Mouse (Mus musculus) spleen, postnatal 36 days (tissue): ENCODE measurements around the gene Olfr1472.
"Not testable (repeated sequence)": the region's sequence is repeated elsewhere in the genome, so short reads cannot be mapped to it uniquely, and the experiment has no call there.

ENCODE experiments used
- DNase-seq, 2 experiments: peaks; one replicate each; pipeline ENCODE4 v3.0.0; 2022; ENCODE audit warnings: low spot score in 2 of 2, mixed read lengths in 1 of 2

Olfr1472 gene

GRCm38 (mm10) chr19:13455986-13456385, at the start of gene Olfr1472:
TSS of gene Olfr1472 (minus strand) at chr19:13456086.
- no peak for DNase-seq

- no peak for DNase-seq
Measured at GRCm38 (mm10) chr19:13500246-13500645, 44.4 kb upstream of the Olfr1472 start, which contains the start of gene Olfr1477. TSS of gene Olfr1477 (plus strand) at chr19:13500546.

- DNase-seq = no peak
Measured at GRCm38 (mm10) chr19:13480096-13480495, 24.2 kb upstream of the Olfr1472 start, which contains the start of gene Olfr1475. TSS of gene Olfr1475 (minus strand) at chr19:13480196.

- not testable (repeated sequence) for DNase-seq
Measured at GRCm38 (mm10) chr19:13469265-13469664, 13.4 kb upstream of the Olfr1472 start, which contains the start of gene Olfr1474. TSS of gene Olfr1474 (plus strand) at chr19:13469565.

GRCm38 (mm10) chr19:13443109-13443508, 12.8 kb downstream of the Olfr1472 start, which contains the start of gene Olfr1471:
TSS of gene Olfr1471 (plus strand) at chr19:13443409.
- DNase-seq = not testable (repeated sequence)

- no peak for DNase-seq
Measured at GRCm38 (mm10) chr19:13407549-13407948, 48.3 kb downstream of the Olfr1472 start, which contains the start of gene Olfr1469. TSS of gene Olfr1469 (plus strand) at chr19:13407849.
